Mouse (Mus musculus) forebrain, embryonic 13.5 days (tissue): ENCODE measurements around the gene Ptprd. TPM values are rescaled to one million over a fixed set of nuclear protein-coding genes. Genes with fewer than 3 reads are reported as not detected.

Experiments
- ATAC-seq: fragments of 200-750 bp; cut with Nextera tagmentation; 2 replicates; pipeline ENCODE4 v1.8.0; 2017
- H3K27ac ChIP-seq: fragments of 300-500 bp; sonication (generic); 2 replicates; pipeline ENCODE4 v1.5.1; 2015; ENCODE audit warnings: inconsistent platforms, mild to moderate bottlenecking, moderate library complexity
- H3K27me3 ChIP-seq: fragments of 300-500 bp; sonication (generic); 2 replicates; pipeline ENCODE4 v1.6.1; 2015; ENCODE audit warnings: mild to moderate bottlenecking, inconsistent platforms
- H3K36me3 ChIP-seq: fragments of 300-500 bp; sonication (generic); 2 replicates; pipeline ENCODE4 v1.6.1; 2015; ENCODE audit warnings: mild to moderate bottlenecking, inconsistent platforms; ENCODE audit not compliant: poor library complexity, severe bottlenecking
- H3K4me1 ChIP-seq: fragments of 300-500 bp; sonication (generic); 2 replicates; pipeline ENCODE4 v1.6.1; 2015; ENCODE audit warnings: inconsistent platforms
- H3K4me2 ChIP-seq: fragments of 300-500 bp; sonication (generic); 2 replicates; pipeline ENCODE4 v1.6.1; 2015; ENCODE audit warnings: inconsistent platforms, mild to moderate bottlenecking, moderate library complexity
- H3K4me3 ChIP-seq: fragments of 300-500 bp; sonication (generic); 2 replicates; pipeline ENCODE4 v1.5.1; 2015; ENCODE audit warnings: mild to moderate bottlenecking, inconsistent platforms
- H3K9ac ChIP-seq: fragments of 300-500 bp; sonication (generic); 2 replicates; pipeline ENCODE4 v1.6.1; 2015; ENCODE audit warnings: mild to moderate bottlenecking, inconsistent platforms
- H3K9me3 ChIP-seq: fragments of 300-500 bp; sonication (generic); replicated peaks from 2 replicates; pipeline ENCODE4 v1.6.1; 2016; ENCODE audit warnings: inconsistent platforms
- WGBS: fragments of 180-500 bp; shearing (Covaris S2); methylation state at CpG from one replicate; pipeline ENCODE4 v1.1.7; 2015; 5-methylcytosine and 5-hydroxymethylcytosine counted together
- polyA plus RNA-seq: library from polyadenylated mRNA; unstranded; fragments of >200 nt; fragmentation: Nextera tagmentation; extraction: Ambion mirVana; gene quantifications from 2 replicates; pipeline ENCODE4 v1.2.1, GENCODE M21; 2015

Gene Ptprd
- polyA plus RNA-seq, 1 experiment from 2014 or later, result 53.8 TPM

GRCm38 (mm10) chr4:76179497-76179896, 2032.3 kb downstream of the Ptprd start:
- H3K27ac ChIP-seq, result no peak overlapping the region
- no peaks in the 10 kb centered on the region for H3K4me1 ChIP-seq
- ATAC-seq, result no peak
- no peaks in the 10 kb centered on the region for H3K36me3 ChIP-seq
- 43% methylated on average over 8 of the region's 8 CpGs for WGBS
- no peaks in the 10 kb centered on the region for H3K27me3 ChIP-seq
- no peak overlapping the region for H3K4me3 ChIP-seq
- no peaks in the 10 kb centered on the region for H3K9me3 ChIP-seq
- H3K4me2 ChIP-seq, result no peak overlapping the region
- no peak overlapping the region for H3K9ac ChIP-seq

- Histone ChIP-seq H3K4me1 (no peaks in the 10 kb centered on the region), H3K27me3 (no peaks in the 10 kb centered on the region), H3K9me3 (no peaks in the 10 kb centered on the region), H3K36me3 (no peaks in the 10 kb centered on the region), H3K4me2 (no peak overlapping the region), H3K27ac (no peak overlapping the region), H3K4me3 (no peak overlapping the region), H3K9ac (no peak overlapping the region)
- 68% methylated on average over 1 of the region's 1 CpGs for WGBS
- ATAC-seq, result no peak
These were observed 2036.7 kb downstream of the Ptprd start for GRCm38 (mm10) chr4:76175086-76175485.

GRCm38 (mm10) chr4:76155750-76156149, 2056.0 kb downstream of the Ptprd start:
- Histone ChIP-seq H3K9me3 (no peaks in the 10 kb centered on the region), H3K27ac (no peak overlapping the region), H3K4me1 (peaks cover 4% of the 10 kb centered on the region; the same call in 1 of the 2 replicates), H3K27me3 (no peaks in the 10 kb centered on the region), H3K4me3 (no peak overlapping the region), H3K4me2 (no peak overlapping the region), H3K36me3 (no peaks in the 10 kb centered on the region), H3K9ac (no peak overlapping the region)
- no peak for ATAC-seq
- WGBS, result 86% methylated on average over 1 of the region's 1 CpGs

GRCm38 (mm10) chr4:76154190-76154589, 2057.6 kb downstream of the Ptprd start:
- no peak; the same call in 1 of the 2 replicates for ATAC-seq
- H3K9me3 ChIP-seq, result no peaks in the 10 kb centered on the region
- no peak overlapping the region for H3K4me2 ChIP-seq
- H3K4me1 ChIP-seq, result peaks cover 4% of the 10 kb centered on the region; the same call in 1 of the 2 replicates
- H3K36me3 ChIP-seq, result no peaks in the 10 kb centered on the region
- no peak overlapping the region for H3K4me3 ChIP-seq
- no peak overlapping the region for H3K27ac ChIP-seq
- no peaks in the 10 kb centered on the region for H3K27me3 ChIP-seq
- 37% methylated on average over 2 of the region's 2 CpGs for WGBS
- no peak overlapping the region for H3K9ac ChIP-seq

- Histone ChIP-seq H3K4me2 (no peak overlapping the region), H3K27ac (no peak overlapping the region), H3K36me3 (no peaks in the 10 kb centered on the region), H3K4me3 (no peak overlapping the region), H3K4me1 (peaks cover 12% of the 10 kb centered on the region), H3K9ac (no peak overlapping the region), H3K27me3 (no peaks in the 10 kb centered on the region), H3K9me3 (no peaks in the 10 kb centered on the region)
- ATAC-seq, result peak; percentile 66
- WGBS, result 46% methylated on average over 4 of the region's 4 CpGs
These were observed 2066.8 kb downstream of the Ptprd start for GRCm38 (mm10) chr4:76144925-76145324.

- ATAC-seq, result peak; percentile 74
- Histone ChIP-seq H3K27ac (no peak overlapping the region), H3K4me1 (peaks cover 12% of the 10 kb centered on the region), H3K9ac (no peak overlapping the region), H3K27me3 (no peaks in the 10 kb centered on the region), H3K36me3 (no peaks in the 10 kb centered on the region), H3K9me3 (no peaks in the 10 kb centered on the region), H3K4me2 (no peak overlapping the region), H3K4me3 (no peak overlapping the region)
- 29% methylated on average over 2 of the region's 2 CpGs for WGBS
These were observed 2067.4 kb downstream of the Ptprd start for GRCm38 (mm10) chr4:76144333-76144732.

GRCm38 (mm10) chr4:76137901-76138300, 2073.9 kb downstream of the Ptprd start:
- no peak overlapping the region for H3K4me3 ChIP-seq
- no peaks in the 10 kb centered on the region for H3K9me3 ChIP-seq
- H3K27me3 ChIP-seq, result no peaks in the 10 kb centered on the region
- no peak overlapping the region for H3K27ac ChIP-seq
- no peaks in the 10 kb centered on the region for H3K4me1 ChIP-seq
- H3K36me3 ChIP-seq, result no peaks in the 10 kb centered on the region
- ATAC-seq, result no peak
- no peak overlapping the region for H3K4me2 ChIP-seq
- no peak overlapping the region for H3K9ac ChIP-seq
- WGBS, result 54% methylated on average over 3 of the region's 3 CpGs

GRCm38 (mm10) chr4:76136625-76137024, 2075.1 kb downstream of the Ptprd start:
- H3K4me1 ChIP-seq, result no peaks in the 10 kb centered on the region
- WGBS, result 80% methylated on average over 14 of the region's 14 CpGs
- peak; percentile 41; the same call in 1 of the 2 replicates for ATAC-seq

GRCm38 (mm10) chr4:76091845-76092244, 2119.9 kb downstream of the Ptprd start:
- Histone ChIP-seq H3K4me1 (no peaks in the 10 kb centered on the region), H3K9ac (no peak overlapping the region), H3K27ac (no peak overlapping the region), H3K9me3 (no peaks in the 10 kb centered on the region), H3K36me3 (peaks cover 3% of the 10 kb centered on the region; the same call in 1 of the 2 replicates), H3K4me3 (no peak overlapping the region), H3K27me3 (no peaks in the 10 kb centered on the region), H3K4me2 (no peak overlapping the region)
- ATAC-seq, result no peak
- 93% methylated on average over 4 of the region's 4 CpGs for WGBS

More at GRCm38 (mm10) chr4:76136625-76137024, 2075.1 kb downstream of the Ptprd start:
- H3K27me3 ChIP-seq, result no peaks in the 10 kb centered on the region
- H3K4me2 ChIP-seq, result no peak overlapping the region
- H3K27ac ChIP-seq, result no peak overlapping the region
- no peak overlapping the region for H3K4me3 ChIP-seq
- no peaks in the 10 kb centered on the region for H3K9me3 ChIP-seq
- H3K9ac ChIP-seq, result no peak overlapping the region
- no peaks in the 10 kb centered on the region for H3K36me3 ChIP-seq

GRCm38 (mm10) chr4:76089866-76090265, 2121.9 kb downstream of the Ptprd start:
- no peaks in the 10 kb centered on the region for H3K9me3 ChIP-seq
- no peak overlapping the region for H3K4me3 ChIP-seq
- H3K9ac ChIP-seq, result no peak overlapping the region
- no peaks in the 10 kb centered on the region for H3K4me1 ChIP-seq
- ATAC-seq, result no peak
- H3K4me2 ChIP-seq, result no peak overlapping the region
- H3K27ac ChIP-seq, result no peak overlapping the region
- H3K27me3 ChIP-seq, result no peaks in the 10 kb centered on the region
- peaks cover 17% of the 10 kb centered on the region; the same call in 1 of the 2 replicates for H3K36me3 ChIP-seq

GRCm38 (mm10) chr4:76076051-76076450, 2135.7 kb downstream of the Ptprd start:
- no peak overlapping the region for H3K27ac ChIP-seq
- 94% methylated on average over 1 of the region's 1 CpGs for WGBS
- H3K4me3 ChIP-seq, result no peak overlapping the region
- H3K9ac ChIP-seq, result no peak overlapping the region
- H3K4me1 ChIP-seq, result no peaks in the 10 kb centered on the region
- no peaks in the 10 kb centered on the region for H3K9me3 ChIP-seq
- no peaks in the 10 kb centered on the region for H3K27me3 ChIP-seq
- no peak overlapping the region for H3K4me2 ChIP-seq
- ATAC-seq, result no peak
- H3K36me3 ChIP-seq, result no peaks in the 10 kb centered on the region

GRCm38 (mm10) chr4:76073286-76073685, 2138.5 kb downstream of the Ptprd start:
- 89% methylated on average over 3 of the region's 3 CpGs for WGBS
- H3K4me1 ChIP-seq, result no peaks in the 10 kb centered on the region
- no peak overlapping the region for H3K9ac ChIP-seq
- H3K9me3 ChIP-seq, result no peaks in the 10 kb centered on the region
- H3K27me3 ChIP-seq, result no peaks in the 10 kb centered on the region
- no peak overlapping the region for H3K4me2 ChIP-seq
- no peak overlapping the region for H3K4me3 ChIP-seq
- no peak overlapping the region for H3K27ac ChIP-seq
- no peaks in the 10 kb centered on the region for H3K36me3 ChIP-seq
- no peak for ATAC-seq

- Histone ChIP-seq H3K4me2 (no peak overlapping the region), H3K27me3 (no peaks in the 10 kb centered on the region), H3K9ac (no peak overlapping the region), H3K9me3 (no peaks in the 10 kb centered on the region), H3K4me1 (no peaks in the 10 kb centered on the region), H3K4me3 (no peak overlapping the region), H3K36me3 (no peaks in the 10 kb centered on the region), H3K27ac (no peak overlapping the region)
- no peak for ATAC-seq
- 58% methylated on average over 6 of the region's 6 CpGs for WGBS
These were observed 2140.0 kb downstream of the Ptprd start for GRCm38 (mm10) chr4:76071720-76072119.
